Mouse (Mus musculus): ENCODE data around the gene Agap1.

GRCm38 (mm10) chr1:89724141-89724540 is 269.5 kb downstream of the Agap1 start:
- TF ChIP-seq POLR2A (IDR thresholded peaks at IDR 0.05; ENCODE audit: control insufficient read depth, extremely low read depth, insufficient read depth, low read length, poor library complexity) (no peak), CTCF (IDR thresholded peaks at IDR 0.05; ENCODE audit: borderline replicate concordance, control insufficient read depth, extremely low read depth, insufficient read depth, low read length, poor library complexity) (no peak)

Data from thymus, adult 2 months (tissue).